Mouse (Mus musculus) granulocyte monocyte progenitor cell, adult 5-6 weeks (primary cell): ENCODE results near the gene Gns. TPM values are rescaled to one million over a fixed set of nuclear protein-coding genes. Genes with fewer than 3 reads are reported as not detected.

Source experiments
- ATAC-seq: replicated peaks from 2 replicates; pipeline ENCODE4 v1.8.0; 2016; ENCODE audit warnings: mild to moderate bottlenecking, moderate TSS enrichment, inconsistent platforms; ENCODE audit not compliant: poor library complexity, severe bottlenecking
- total RNA-seq, 2 experiments: library from RNA; stranded (forward) in 1 of 2; stranded (reverse) in 1 of 2; fragments of 200-712, 200-1000 nt in 1 of 2; fragments of >200 nt in 1 of 2; fragmentation: Nextera tagmentation in 1 of 2; gene quantifications; 2 replicates each; pipeline ENCODE4 v1.2.3; 2014 to 2017

Gns gene
- total RNA-seq, 2 experiments from 2014 or later = 9.4 to 13.6 TPM

DNA sequence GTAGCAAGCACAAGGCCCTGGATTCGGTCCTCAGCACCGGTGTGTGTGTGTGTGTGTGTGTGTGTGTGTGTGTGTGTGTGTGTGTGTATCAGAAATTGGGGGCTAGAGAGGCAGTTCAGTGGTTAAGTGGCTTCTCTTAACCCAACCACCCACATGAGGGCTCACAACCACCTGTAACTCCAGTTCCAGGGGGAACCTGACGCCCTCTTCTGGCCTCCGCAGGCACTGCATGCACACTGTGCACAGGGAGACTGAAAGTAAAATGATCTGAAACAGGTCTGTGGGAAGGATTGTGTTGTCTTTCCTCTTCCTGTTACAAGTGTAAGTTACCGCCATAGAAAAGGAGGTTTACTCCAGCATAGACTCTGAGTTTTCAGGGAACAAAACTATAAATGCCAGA, 62.2 kb downstream of the Gns start:
- peak; percentile 34 for ATAC-seq

DNA sequence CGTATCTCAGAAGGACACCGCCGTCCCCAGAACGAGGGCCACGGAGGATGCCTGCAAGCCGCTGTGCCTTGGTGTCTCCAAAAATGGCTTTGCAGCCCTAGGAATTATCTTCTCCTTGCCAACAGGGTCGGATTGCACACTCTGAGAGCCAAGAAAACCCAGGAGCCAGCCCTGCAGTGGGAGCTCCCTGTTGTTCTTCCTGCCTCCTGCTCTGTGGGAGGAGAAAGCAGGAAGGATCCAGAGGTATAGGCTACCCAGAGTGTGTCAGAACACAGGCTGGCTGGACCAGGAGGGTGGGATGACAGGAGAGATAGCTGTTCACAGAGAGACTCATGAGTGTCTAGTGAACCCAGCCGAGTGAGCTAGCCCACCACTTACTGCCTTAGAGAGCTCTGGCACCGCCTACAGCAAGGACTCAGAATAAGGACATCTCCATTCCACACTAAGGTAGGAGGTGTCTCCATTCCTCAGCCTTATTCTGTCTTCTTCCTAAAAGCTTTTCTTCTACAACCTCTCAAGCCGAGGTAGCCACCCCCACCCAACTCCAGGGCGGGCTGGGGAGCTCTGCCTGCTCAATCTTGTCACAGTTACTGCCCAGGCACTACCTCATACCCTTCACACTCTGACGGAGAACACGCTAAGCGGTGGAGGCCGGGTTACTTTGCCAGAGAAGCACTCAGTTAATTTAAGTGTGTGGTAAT, 63.3 kb downstream of the Gns start:
- ATAC-seq = no peak

DNA sequence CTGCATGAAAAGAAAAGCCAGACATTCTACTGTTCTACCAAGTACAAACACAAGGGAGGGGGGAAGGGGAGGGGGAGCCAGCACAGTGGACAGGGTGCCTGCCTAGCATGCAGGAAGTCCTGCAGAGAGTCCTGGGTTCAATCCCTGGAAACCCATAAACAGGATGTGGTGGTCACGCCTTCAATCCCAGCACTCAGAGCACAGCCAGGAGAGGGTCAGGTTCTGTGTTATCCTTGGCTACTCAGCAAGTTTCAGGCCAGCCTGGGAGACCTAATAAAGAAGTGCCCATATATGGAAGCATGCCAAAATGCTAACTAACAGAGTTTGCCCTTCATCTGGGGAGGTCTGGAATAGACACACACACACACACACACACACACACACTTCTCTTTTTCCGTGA, 64.2 kb downstream of the Gns start:
- peak; percentile 41 for ATAC-seq

GRCm38 (mm10) chr10:121429581-121429980, 64.7 kb downstream of the Gns start:
- peak; percentile 6; the same call in 1 of the 2 replicates for ATAC-seq

DNA sequence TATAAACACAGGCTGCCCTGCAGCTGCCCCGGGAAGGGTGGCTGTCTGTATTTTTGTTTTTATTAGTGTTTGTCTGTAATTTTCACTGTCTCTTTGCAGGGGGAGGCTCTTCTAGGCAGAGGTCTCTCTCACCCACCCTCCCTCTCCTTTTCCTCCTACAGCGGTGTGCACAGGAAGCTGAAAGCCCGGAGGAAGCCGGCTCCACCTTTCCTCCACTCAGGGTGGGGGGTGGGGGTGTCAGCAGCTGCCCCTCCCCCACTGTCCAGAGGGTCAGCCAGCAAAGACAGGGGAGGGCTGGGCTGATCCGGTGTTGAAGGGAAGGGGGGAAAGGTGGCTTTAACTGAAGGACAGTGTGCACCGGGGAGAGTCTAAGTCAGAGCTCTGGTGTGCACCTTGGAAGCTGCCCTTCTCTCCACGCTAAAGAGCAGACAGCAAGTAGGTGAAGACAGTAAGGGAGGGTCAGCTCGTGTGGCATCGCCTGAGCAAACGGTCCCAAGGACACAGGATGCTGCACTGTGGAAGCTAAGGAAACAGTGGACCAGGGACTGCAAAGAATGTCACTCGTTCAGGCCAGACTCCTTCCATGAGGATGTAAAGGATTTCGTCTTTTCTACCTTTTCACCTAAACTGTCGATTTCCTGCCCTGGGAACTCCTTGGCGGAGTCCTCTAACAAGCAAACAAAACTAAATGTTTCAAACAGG, 65.2 kb downstream of the Gns start:
- ATAC-seq = no peak

DNA sequence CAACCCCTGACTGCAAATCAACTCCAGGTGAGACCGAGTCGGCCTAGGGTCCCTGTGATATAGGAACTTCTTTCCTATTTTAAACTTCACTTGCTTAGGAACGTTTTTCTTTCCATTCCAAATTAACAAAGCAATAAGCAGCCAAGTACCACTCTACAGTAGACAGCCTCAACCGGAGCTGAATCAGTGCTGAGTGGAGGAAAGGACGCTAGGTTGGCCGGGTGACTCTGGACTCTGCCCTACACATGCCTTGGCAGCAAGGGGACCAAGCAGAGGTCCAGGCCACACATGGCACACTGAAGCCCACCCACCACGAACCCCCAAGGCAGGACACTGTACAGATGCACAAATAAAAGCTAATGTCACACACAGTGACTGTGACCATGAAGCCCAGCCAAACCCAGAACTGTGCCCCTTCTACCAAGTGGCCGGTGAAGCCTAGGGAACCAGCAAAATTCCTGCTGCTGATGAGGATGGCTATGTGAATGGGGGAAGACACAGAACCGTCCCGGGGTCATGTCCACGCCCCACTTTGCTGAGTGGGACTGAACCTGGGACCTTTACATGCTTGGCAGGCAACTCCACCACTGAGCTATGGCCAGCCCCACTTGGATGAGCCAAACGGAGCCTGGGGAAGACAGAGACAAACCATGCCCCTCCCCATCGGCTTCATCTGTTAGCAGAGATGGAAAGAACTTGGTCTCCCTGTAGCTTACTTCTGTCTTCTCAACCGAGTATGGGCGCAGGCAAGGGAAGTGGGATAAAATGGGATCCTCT, 66.1 kb downstream of the Gns start:
- ATAC-seq = no peak

DNA sequence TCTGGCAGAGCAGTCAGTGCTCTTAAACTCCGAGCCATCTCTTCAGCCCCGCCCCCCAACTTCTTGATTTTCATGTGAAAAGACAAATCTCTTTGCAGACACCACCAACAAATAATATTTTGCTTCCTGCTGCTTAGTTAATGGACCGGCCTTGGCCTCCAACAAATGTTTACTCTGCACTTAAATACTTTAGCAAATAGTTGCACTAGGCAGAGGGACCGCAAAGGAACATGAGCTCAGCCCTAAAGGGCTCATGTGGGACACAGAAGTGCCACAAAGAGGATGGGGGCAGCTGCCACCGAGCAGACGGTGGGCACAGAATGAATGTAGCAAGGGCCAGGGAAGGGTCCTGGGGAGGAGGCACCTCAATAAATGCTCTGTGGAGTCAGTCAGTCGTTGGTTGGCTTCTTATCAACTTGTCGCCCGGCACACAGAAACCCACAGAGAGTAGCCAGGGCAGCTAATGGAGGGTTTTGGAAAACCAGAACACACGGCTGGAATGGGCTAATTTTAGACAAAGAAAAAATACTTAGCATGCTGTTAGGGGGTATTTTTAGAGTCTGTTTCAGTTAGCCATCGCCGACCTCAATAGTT, 67.2 kb downstream of the Gns start:
- ATAC-seq = no peak

GRCm38 (mm10) chr10:121432635-121433280, 67.9 kb downstream of the Gns start:
- ATAC-seq = no peak

DNA sequence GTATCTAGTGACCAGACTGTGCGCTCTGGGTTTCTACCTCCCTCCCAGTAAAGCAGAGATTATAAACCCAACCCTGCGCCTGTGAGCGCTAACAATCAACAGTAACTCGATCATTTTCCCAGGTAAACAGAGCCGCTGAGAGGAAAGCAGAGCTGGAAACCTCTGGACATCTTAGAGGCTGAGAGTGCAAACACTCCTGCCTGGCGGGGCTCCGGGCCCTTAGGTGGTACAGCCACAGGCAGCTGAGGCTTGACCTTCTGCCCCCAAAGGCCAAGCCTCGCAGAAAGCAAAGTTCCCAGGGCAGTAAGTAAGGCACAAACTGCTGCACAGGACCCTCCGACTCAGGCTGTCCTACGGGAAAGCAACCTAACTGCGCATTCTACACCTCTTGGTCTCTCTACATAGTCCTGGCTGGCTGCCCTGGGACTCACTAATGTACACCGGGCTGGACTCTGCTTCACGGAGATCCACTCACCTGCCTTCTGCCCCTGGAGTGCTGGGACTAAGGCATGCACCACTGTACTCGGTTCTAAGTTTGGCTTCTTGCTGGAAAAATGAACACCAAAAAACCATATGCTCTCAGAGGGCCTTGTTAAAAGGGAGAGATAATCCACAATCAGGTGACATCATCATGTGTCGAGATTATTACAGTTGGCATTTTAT, 69.7 kb downstream of the Gns start:
- no peak for ATAC-seq

DNA sequence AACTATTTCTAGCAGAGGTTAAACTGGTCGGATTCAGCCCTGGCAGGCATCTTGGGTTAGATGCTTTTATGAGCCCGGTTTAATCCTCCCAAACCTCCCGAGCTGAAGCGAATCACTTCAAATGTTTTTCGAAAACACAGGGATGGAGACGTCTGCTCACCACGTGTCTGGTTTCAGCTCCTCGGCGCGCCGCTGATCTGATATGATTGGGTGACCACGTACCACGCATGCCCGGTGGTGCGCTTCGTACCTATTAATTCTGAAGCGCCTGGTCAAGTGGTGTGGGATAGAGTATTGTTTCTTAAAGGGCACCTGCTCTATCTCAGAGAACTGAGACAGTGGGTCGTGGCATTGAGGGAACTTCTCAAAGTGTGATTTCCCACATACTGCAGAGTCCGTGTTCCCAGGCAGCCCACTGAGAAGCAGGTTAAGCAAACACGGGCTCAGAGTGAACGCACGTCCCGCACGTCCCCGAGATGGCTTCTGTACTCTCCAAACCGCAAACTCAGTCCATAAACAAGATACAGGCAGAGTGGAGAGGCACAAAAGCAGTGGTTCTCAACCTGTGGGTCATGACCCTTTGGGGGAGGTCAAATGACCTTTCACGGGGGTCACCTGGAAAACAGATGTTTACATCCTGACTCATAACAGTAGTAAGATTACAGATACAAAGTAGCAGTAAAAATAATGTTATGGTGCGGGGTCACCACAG, 70.8 kb downstream of the Gns start:
- ATAC-seq = no peak

DNA sequence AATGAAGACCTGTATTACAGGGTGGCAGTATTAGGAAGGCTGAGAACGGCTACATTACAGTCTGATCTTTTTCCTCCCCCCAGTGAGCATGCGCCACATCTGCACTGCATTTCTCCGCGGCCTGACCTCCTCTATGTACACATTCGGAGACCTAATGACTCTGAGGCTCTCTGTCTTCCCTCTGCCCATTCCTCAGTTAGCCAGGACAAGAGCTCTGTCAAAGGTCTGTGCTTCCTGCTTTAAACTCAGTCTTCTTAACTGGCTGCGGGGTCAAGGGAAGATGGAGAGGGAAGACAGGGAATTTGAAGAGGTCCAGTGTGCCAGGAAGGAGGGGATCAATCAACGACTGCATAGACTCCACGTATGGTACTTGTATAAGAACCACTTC, 71.4 kb downstream of the Gns start:
- no peak for ATAC-seq

- no peak for ATAC-seq
These were observed 71.8 kb downstream of the Gns start for GRCm38 (mm10) chr10:121436693-121437092.

GRCm38 (mm10) chr10:121438109-121438508, 73.2 kb downstream of the Gns start:
- ATAC-seq = no peak

DNA sequence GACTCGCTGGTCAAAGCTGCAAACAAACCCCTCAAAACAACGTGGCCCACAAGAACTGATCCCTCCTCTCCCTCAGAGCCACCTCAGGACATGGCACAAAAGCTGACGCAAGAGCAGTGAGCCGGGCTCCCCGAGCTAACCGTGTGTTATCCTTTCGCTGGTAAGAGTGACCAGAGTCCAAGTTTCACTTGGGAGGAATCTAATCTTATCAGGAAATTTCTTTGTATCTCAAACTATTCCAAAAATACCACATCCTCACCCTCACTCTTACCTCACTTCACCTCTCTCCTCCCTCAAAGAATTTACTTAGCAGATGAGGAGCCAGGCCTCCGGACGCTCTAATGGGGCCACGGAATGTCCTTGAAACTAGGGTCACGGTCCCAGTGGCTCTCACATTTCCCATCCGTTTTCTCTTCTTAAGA, 74.4 kb downstream of the Gns start:
- ATAC-seq = no peak

DNA sequence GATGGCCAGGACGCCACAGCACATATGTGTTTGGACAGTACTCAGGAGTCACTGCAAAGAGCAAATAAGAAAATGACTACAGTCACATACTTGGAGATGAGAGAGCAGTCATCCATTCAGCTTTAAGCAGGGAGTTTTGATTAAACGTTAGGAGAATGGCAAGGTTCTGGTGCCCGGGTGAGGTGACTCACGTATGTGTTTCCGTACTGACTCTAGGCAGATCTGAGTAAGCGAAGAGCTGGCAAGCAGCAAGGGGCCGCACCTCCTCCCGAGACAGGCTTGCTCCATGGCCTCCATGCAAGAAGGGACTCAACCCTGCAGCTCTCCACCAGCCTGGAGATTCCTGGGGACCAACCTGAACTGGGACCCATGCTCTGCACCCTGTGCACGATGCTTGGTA, 78.9 kb downstream of the Gns start:
- ATAC-seq = no peak

DNA sequence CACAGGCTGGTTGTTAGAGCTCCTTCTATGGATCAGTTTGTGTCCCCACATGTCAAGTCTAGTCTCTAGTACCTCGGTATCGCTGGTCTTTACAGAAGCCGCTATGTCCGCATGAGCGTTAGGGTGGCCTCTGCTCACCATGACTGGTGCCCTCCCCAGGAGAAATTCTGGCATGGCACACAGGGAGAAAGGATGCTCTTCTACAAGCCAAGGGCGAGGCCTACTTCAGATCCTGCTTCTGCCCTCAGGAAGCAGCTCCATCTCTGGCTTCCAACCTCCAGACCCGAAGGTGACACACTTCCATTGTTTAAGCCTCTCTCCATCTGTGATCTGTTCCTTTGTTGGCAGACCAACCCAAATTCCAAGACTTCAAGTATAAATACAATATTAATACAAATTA, 79.3 kb downstream of the Gns start:
- no peak for ATAC-seq

GRCm38 (mm10) chr10:121445808-121446207, 80.9 kb downstream of the Gns start:
- no peak for ATAC-seq
